Mouse (Mus musculus) thymus, adult 2 months (tissue): ENCODE results near the gene Gpalpp1.

Experiments
- CTCF ChIP-seq: fragments of 200-500 bp; IDR thresholded peaks from 2 replicates; pipeline ENCODE4 v1.5.1; 2012; ENCODE audit warnings: mild to moderate bottlenecking, control low read depth, low read length, moderate library complexity, borderline replicate concordance; ENCODE audit not compliant: control insufficient read depth, poor library complexity, insufficient read depth; ENCODE audit errors: extremely low read depth
- POLR2A ChIP-seq: fragments of 200-500 bp; IDR thresholded peaks from 2 replicates; pipeline ENCODE4 v1.6.1; 2012; ENCODE audit warnings: mild to moderate bottlenecking, low read length, control low read depth, moderate library complexity; ENCODE audit not compliant: control insufficient read depth, poor library complexity, insufficient read depth; ENCODE audit errors: extremely low read depth

GRCm38 (mm10) chr14:76051966-76052365 lies 58.6 kb downstream of the Gpalpp1 start:
- TF ChIP-seq POLR2A (no peak), CTCF (no peak)
